Mouse (Mus musculus) intestine, embryonic 16.5 days (tissue): ENCODE results near the gene Gm17359. TPM values are rescaled to one million over a fixed set of nuclear protein-coding genes. Genes with fewer than 3 reads are reported as not detected.
"Not testable (repeated sequence)": the region's sequence is repeated elsewhere in the genome, so short reads cannot be mapped to it uniquely, and the experiment has no call there.

Source experiments
- ATAC-seq: fragments of 200-750 bp; cut with Nextera tagmentation; 2 replicates; pipeline ENCODE4 v1.8.0; 2017; ENCODE audit warnings: moderate TSS enrichment, moderate library complexity
- H3K27ac ChIP-seq: fragments of 300-500 bp; sonication (generic); 2 replicates; pipeline ENCODE4 v1.5.1; 2014; ENCODE audit warnings: mild to moderate bottlenecking, low read length
- H3K27me3 ChIP-seq: fragments of 300-500 bp; sonication (generic); replicated peaks from 2 replicates; pipeline ENCODE4 v1.6.1; 2014; ENCODE audit warnings: low read length, control low read depth, mixed read lengths; ENCODE audit not compliant: control insufficient read depth, insufficient read depth
- H3K36me3 ChIP-seq: fragments of 300-500 bp; sonication (generic); 2 replicates; pipeline ENCODE4 v1.6.1; 2014; ENCODE audit warnings: low read length, control low read depth; ENCODE audit not compliant: control insufficient read depth, insufficient read depth
- H3K4me1 ChIP-seq: fragments of 300-500 bp; sonication (generic); 2 replicates; pipeline ENCODE4 v1.6.1; 2014; ENCODE audit warnings: low read length, control low read depth, mixed read lengths; ENCODE audit not compliant: control insufficient read depth, insufficient read depth
- H3K4me2 ChIP-seq: fragments of 300-500 bp; sonication (generic); 2 replicates; pipeline ENCODE4 v1.6.1; 2014; ENCODE audit warnings: low read depth, low read length, control low read depth
- H3K4me3 ChIP-seq: fragments of 300-500 bp; sonication (generic); 2 replicates; pipeline ENCODE4 v1.5.1; 2014; ENCODE audit warnings: mild to moderate bottlenecking, low read length
- H3K9ac ChIP-seq: fragments of 300-500 bp; sonication (generic); 2 replicates; pipeline ENCODE4 v1.6.1; 2014; ENCODE audit warnings: low read depth, low read length
- H3K9me3 ChIP-seq: fragments of 300-500 bp; sonication (generic); 2 replicates; pipeline ENCODE4 v1.6.1; 2016; ENCODE audit warnings: low read length, control low read depth; ENCODE audit not compliant: control insufficient read depth
- WGBS: fragments of 180-500 bp; shearing (Covaris S2); extraction: QIAGEN DNeasy Blood & Tissue Kit; methylation state at CpG from one replicate; pipeline ENCODE4 v1.1.7; 2014; 5-methylcytosine and 5-hydroxymethylcytosine counted together
- polyA plus RNA-seq: library from polyadenylated mRNA; unstranded; fragments of >200 nt; fragmentation: Nextera tagmentation; extraction: Ambion mirVana; gene quantifications from 2 replicates; pipeline ENCODE4 v1.2.1, GENCODE M21; 2015

Gene Gm17359
- polyA plus RNA-seq, 1 experiment from 2014 or later = not detected

- ATAC-seq, H3K27ac ChIP-seq, H3K27me3 ChIP-seq, H3K4me1 ChIP-seq, H3K4me3 ChIP-seq, H3K9ac ChIP-seq, H3K4me2 ChIP-seq, H3K9me3 ChIP-seq, H3K36me3 ChIP-seq: not testable (repeated sequence)
- WGBS = 85% methylated on average over 3 of the region's 3 CpGs
These were observed 110.2 kb downstream of the Gm17359 start for GRCm38 (mm10) chr3:79446648-79447047.

DNA sequence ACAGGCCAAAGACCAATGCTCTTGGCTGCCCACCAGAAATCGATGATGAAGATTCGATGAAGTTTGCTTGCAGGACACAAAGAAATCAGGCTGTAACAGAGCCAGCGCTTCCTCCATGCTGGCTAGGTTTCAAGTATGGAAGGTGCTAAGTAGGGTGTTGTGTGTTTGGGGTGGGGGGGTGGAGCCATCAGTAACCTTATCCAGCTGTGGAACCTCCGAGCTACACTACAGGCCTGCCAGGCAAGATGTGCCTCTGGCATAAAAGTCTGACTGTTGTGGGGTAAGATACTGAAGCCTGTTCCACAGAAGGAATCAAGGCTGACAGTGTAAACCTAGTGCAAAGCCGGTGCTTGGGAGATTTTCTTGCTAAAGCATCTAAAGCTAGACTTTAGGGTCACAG lies 112.0 kb downstream of the Gm17359 start:
- WGBS = 85% methylated on average over 5 of the region's 5 CpGs

DNA sequence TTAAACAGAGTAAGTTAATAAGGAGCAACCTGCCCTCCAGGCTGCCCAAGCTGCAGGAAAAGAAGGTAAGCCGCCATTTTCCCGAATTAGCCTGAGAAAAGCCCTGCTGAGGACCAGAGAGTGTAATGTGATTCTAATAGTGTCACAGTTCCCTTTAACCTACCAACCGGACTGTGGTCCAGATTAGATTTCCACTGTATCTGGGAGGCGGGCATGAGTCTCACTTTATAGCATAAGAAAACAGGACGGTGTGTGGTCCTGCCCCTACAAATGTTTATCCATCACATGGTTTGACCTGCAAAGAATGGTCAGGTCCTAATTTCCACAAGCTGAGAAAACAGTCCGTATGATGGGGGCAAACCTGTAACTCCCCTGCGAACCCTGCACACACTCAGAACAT lies 112.9 kb downstream of the Gm17359 start:
- H3K4me3 ChIP-seq = no peak overlapping the region
- WGBS = 84% methylated on average over 7 of the region's 7 CpGs

More for the DNA sequence above, 112.0 kb downstream of the Gm17359 start:
- Histone ChIP-seq H3K27me3 (no peaks in the 10 kb centered on the region), H3K9me3 (no peaks in the 10 kb centered on the region), H3K4me1 (no peaks in the 10 kb centered on the region), H3K4me3 (no peak overlapping the region), H3K36me3 (no peaks in the 10 kb centered on the region), H3K4me2 (no peak overlapping the region), H3K27ac (no peak overlapping the region), H3K9ac (no peak overlapping the region)
- no peak for ATAC-seq

DNA sequence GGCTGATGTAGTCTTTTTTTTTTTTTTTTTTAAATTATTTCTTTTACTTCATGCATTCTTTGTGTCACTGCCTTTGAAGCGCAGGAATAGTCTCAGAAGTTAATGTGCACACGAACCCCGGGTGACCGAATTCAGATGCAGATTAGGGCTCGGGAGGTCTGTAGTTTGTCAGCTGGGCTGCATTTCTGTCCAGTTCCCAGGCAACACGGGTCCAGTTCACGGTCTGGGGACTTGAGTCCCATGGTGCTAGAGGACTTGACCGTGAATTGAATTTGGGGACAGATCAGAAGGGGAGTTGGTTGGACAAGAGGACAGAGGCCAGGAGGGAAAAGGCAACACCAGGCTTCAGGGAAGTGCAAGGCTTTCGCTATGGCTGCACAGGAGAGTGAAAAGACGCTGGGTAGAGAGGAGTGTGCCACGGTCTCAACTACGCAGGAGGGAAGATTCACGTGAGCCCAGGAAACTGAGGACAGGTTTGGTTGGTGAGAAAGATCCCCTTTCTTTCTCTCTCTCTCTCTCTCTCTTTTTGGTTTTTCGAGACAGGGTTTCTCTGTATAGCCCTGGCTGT lies 116.3 kb downstream of the Gm17359 start:
- Histone ChIP-seq H3K4me3 (no peak overlapping the region), H3K27me3 (no peaks in the 10 kb centered on the region), H3K9ac (no peak overlapping the region), H3K27ac (no peak overlapping the region), H3K4me1 (no peaks in the 10 kb centered on the region), H3K9me3 (no peaks in the 10 kb centered on the region), H3K36me3 (peaks cover 4% of the 10 kb centered on the region; the same call in 1 of the 2 replicates), H3K4me2 (no peak overlapping the region)
- ATAC-seq = no peak
- 77% methylated on average over 14 of the region's 14 CpGs for WGBS

More for the DNA sequence above, 112.9 kb downstream of the Gm17359 start:
- Histone ChIP-seq H3K4me1 (no peaks in the 10 kb centered on the region), H3K27me3 (no peaks in the 10 kb centered on the region), H3K27ac (no peak overlapping the region), H3K9me3 (no peaks in the 10 kb centered on the region), H3K4me2 (no peak overlapping the region), H3K36me3 (no peaks in the 10 kb centered on the region), H3K9ac (no peak overlapping the region)
- no peak for ATAC-seq

GRCm38 (mm10) chr3:79455761-79456160 lies 119.3 kb downstream of the Gm17359 start:
- 40% methylated on average over 11 of the region's 11 CpGs for WGBS
- Histone ChIP-seq H3K27ac (no peak overlapping the region), H3K4me1 (no peaks in the 10 kb centered on the region), H3K4me3 (no peak overlapping the region), H3K9me3 (no peaks in the 10 kb centered on the region), H3K9ac (no peak overlapping the region), H3K27me3 (no peaks in the 10 kb centered on the region), H3K36me3 (peaks cover 4% of the 10 kb centered on the region), H3K4me2 (no peak overlapping the region)
- ATAC-seq = no peak

GRCm38 (mm10) chr3:79458651-79459275 lies 122.3 kb downstream of the Gm17359 start:
- Histone ChIP-seq H3K27me3 (no peaks in the 10 kb centered on the region), H3K4me1 (no peaks in the 10 kb centered on the region), H3K4me3 (no peak overlapping the region), H3K9ac (no peak overlapping the region), H3K27ac (no peak overlapping the region), H3K4me2 (no peak overlapping the region), H3K9me3 (no peaks in the 10 kb centered on the region), H3K36me3 (peaks cover 5% of the 10 kb centered on the region)
- ATAC-seq = no peak
- WGBS = 81% methylated on average over 14 of the region's 14 CpGs

- H3K4me1 ChIP-seq = no peaks in the 10 kb centered on the region
- no peak overlapping the region for H3K4me3 ChIP-seq
- peaks cover 4% of the 10 kb centered on the region; the same call in 1 of the 2 replicates for H3K36me3 ChIP-seq
- WGBS = over 99% methylated on average over 5 of the region's 5 CpGs
- H3K27ac ChIP-seq = no peak overlapping the region
- ATAC-seq = no peak
- H3K9me3 ChIP-seq = no peaks in the 10 kb centered on the region; the same call in 1 of the 2 replicates
- no peaks in the 10 kb centered on the region for H3K27me3 ChIP-seq
- no peak overlapping the region for H3K4me2 ChIP-seq
- no peak overlapping the region for H3K9ac ChIP-seq
These were observed 133.0 kb downstream of the Gm17359 start for GRCm38 (mm10) chr3:79469440-79469839.

GRCm38 (mm10) chr3:79472362-79472761 lies 135.9 kb downstream of the Gm17359 start:
- Histone ChIP-seq H3K4me2 (no peak overlapping the region), H3K36me3 (no peaks in the 10 kb centered on the region; the same call in 1 of the 2 replicates), H3K9ac (no peak overlapping the region), H3K4me3 (no peak overlapping the region), H3K4me1 (no peaks in the 10 kb centered on the region), H3K9me3 (no peaks in the 10 kb centered on the region), H3K27ac (no peak overlapping the region), H3K27me3 (no peaks in the 10 kb centered on the region)
- ATAC-seq = no peak
- 92% methylated on average over 5 of the region's 5 CpGs for WGBS

GRCm38 (mm10) chr3:79474911-79475310 lies 138.4 kb downstream of the Gm17359 start:
- Histone ChIP-seq H3K9ac (no peak overlapping the region), H3K4me3 (no peak overlapping the region), H3K4me1 (no peaks in the 10 kb centered on the region), H3K9me3 (no peaks in the 10 kb centered on the region), H3K27me3 (no peaks in the 10 kb centered on the region), H3K36me3 (no peaks in the 10 kb centered on the region), H3K4me2 (no peak overlapping the region), H3K27ac (no peak overlapping the region)
- 74% methylated on average over 4 of the region's 4 CpGs for WGBS
- ATAC-seq = no peak
